Mouse (Mus musculus) kidney, adult 2 months (tissue): ENCODE measurements around the gene Trp53i11.

Source experiments
- CTCF ChIP-seq: fragments of 200-500 bp; conservative IDR thresholded peaks from 2 replicates; pipeline ENCODE4 v1.5.1; 2011; ENCODE audit warnings: low read depth, mild to moderate bottlenecking, control low read depth, low read length, moderate library complexity, mixed read lengths; ENCODE audit not compliant: insufficient read depth, insufficient read length
- POLR2A ChIP-seq: fragments of 200-500 bp; IDR thresholded peaks from one replicate; pipeline ENCODE4 v1.6.1; 2011; ENCODE audit warnings: low read depth, low read length, control low read depth

DNA sequence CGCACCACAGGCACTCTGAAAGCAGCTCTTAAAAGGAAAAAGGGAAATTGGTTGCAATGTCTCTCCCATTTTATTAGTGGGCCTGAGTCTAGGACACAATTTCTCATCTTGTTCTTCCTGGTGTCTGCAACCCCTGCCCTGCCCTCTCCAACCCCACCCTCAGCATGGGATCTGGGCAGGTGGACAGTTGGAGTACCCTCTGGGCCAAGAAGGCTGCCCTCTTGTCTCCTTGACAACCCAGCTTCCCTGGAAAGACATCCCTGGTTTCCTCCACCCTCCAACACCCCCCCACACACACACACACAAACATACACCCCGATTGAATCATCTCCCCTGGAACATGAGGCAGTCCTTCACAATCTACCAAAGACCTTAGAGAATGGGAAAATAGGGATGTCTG lies 11.6 kb upstream of the Trp53i11 start:
- TF ChIP-seq CTCF (no peak), POLR2A (no peak)
